Mouse (Mus musculus) ES-E14 (cell line): ENCODE results near the gene Mllt10.

Source experiments
- HCFC1 ChIP-seq: IDR thresholded peaks from 2 replicates; pipeline ENCODE4 v1.6.1; 2012; ENCODE audit warnings: low read length, inconsistent platforms, borderline replicate concordance; ENCODE audit not compliant: insufficient read depth
- ZC3H11A ChIP-seq: IDR thresholded peaks from 2 replicates; pipeline ENCODE4 v1.6.1; 2012; ENCODE audit warnings: low read depth, mild to moderate bottlenecking, inconsistent platforms, low read length, borderline replicate concordance

DNA sequence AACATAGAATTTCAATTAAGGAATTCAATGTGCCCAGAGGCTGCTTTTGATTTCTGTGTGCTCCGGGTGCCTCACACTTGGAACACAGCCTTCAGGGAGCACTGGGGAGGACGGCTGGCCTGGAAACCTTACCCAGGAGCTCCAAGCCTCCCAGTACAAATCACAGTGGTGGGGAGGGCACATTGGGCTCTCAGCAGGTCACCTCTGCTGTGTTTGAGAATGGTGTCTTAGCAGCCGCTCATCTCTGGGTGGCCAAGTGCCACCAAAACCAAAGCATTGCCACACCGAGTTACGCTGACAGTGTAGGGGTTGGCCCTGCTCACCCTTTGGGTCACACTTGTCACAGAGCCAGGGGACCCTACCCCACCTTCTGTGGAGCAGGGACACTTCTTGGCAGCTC, 163.5 kb downstream of the Mllt10 start:
- TF ChIP-seq ZC3H11A (no peak), HCFC1 (no peak)
